Mouse (Mus musculus) MEL (cell line): ENCODE measurements around the gene Klhl21. TPM values are rescaled to one million over a fixed set of nuclear protein-coding genes. Genes with fewer than 3 reads are reported as not detected.

Experiments
- DNase-seq: peaks from one replicate; pipeline ENCODE4 v3.0.0; 2011; ENCODE audit warnings: low read depth, low spot score
- H3K27ac ChIP-seq: 2 replicates; pipeline ENCODE4 v1.5.1; 2012; ENCODE audit warnings: low read depth, mild to moderate bottlenecking, control low read depth, low read length, moderate library complexity; ENCODE audit not compliant: control insufficient read depth
- H3K27me3 ChIP-seq, 2 experiments: fragments of 150-350 bp in 1 of 2; sonication (generic) in 1 of 2; 2 replicates each; pipeline ENCODE4 v1.6.1; 2012; ENCODE audit warnings: low read length in 2 of 2, mild to moderate bottlenecking in 2 of 2, improper control_type of control experiment in 1 of 2, moderate library complexity in 1 of 2; ENCODE audit not compliant: insufficient read depth in 2 of 2, control insufficient read depth in 1 of 2
- H3K36me3 ChIP-seq, 2 experiments: 2 replicates each; pipeline ENCODE4 v1.6.1; 2012 to 2014; ENCODE audit warnings: low read length in 2 of 2, improper control_type of control experiment in 1 of 2, inconsistent platforms in 1 of 2, mild to moderate bottlenecking in 1 of 2; ENCODE audit not compliant: insufficient read depth in 2 of 2, control insufficient read depth in 1 of 2
- H3K4me1 ChIP-seq, 2 experiments: fragments of 150-350 bp in 1 of 2; sonication (generic) in 1 of 2; 2 replicates each; pipeline ENCODE4 v1.6.1; 2012; ENCODE audit warnings: low read length in 2 of 2, improper control_type of control experiment in 1 of 2, mild to moderate bottlenecking in 1 of 2; ENCODE audit not compliant: insufficient read depth in 2 of 2, control insufficient read depth in 1 of 2
- H3K4me3 ChIP-seq, 2 experiments: fragments of 150-350 bp in 1 of 2; sonication (generic) in 1 of 2; 2 replicates each; pipeline ENCODE4 v1.5.1; 2012; ENCODE audit warnings: low read depth in 2 of 2, low read length in 2 of 2, mild to moderate bottlenecking in 2 of 2, moderate library complexity in 2 of 2, control low read depth in 1 of 2, improper control_type of control experiment in 1 of 2; ENCODE audit not compliant: control insufficient read depth in 1 of 2, insufficient read depth in 1 of 2
- H3K79me2 ChIP-seq: 2 replicates; pipeline ENCODE4 v1.6.1; 2012; ENCODE audit warnings: mild to moderate bottlenecking, low read length, moderate library complexity; ENCODE audit not compliant: control insufficient read depth, poor library complexity, insufficient read depth
- H3K9ac ChIP-seq: 2 replicates; pipeline ENCODE4 v1.6.1; 2012; ENCODE audit warnings: low read depth, mild to moderate bottlenecking, control low read depth, low read length, moderate library complexity; ENCODE audit not compliant: control insufficient read depth, poor library complexity, severe bottlenecking
- H3K9me3 ChIP-seq: fragments of 150-350 bp; sonication (generic); replicated peaks from 2 replicates; pipeline ENCODE4 v1.6.1; 2012; ENCODE audit warnings: mild to moderate bottlenecking, low read length, improper control_type of control experiment, moderate library complexity; ENCODE audit not compliant: insufficient read depth
- BHLHE40 ChIP-seq: IDR thresholded peaks from 2 replicates; pipeline ENCODE4 v1.6.1; 2012; ENCODE audit warnings: low read depth, mild to moderate bottlenecking, inconsistent platforms, low read length, improper control_type of control experiment, borderline replicate concordance
- CHD2 ChIP-seq: IDR thresholded peaks from 2 replicates; pipeline ENCODE4 v1.6.1; 2011; ENCODE audit warnings: low read length, improper control_type of control experiment
- CTCF ChIP-seq, 3 experiments: IDR thresholded peaks in 2 of 3; conservative IDR thresholded peaks in 1 of 3; 2 replicates each; pipeline ENCODE4 v1.5.1; 2011 to 2012; ENCODE audit warnings: low read length in 3 of 3, low read depth in 2 of 3, mild to moderate bottlenecking in 2 of 3, improper control_type of control experiment in 1 of 3, inconsistent platforms in 1 of 3, mixed read lengths in 1 of 3, moderate library complexity in 1 of 3; ENCODE audit not compliant: control insufficient read depth in 1 of 3, insufficient read depth in 1 of 3, poor library complexity in 1 of 3, severe bottlenecking in 1 of 3
- E2F4 ChIP-seq: IDR thresholded peaks from 2 replicates; pipeline ENCODE4 v1.6.1; 2011; ENCODE audit warnings: low read depth, low read length, improper control_type of control experiment, borderline replicate concordance
- EP300 ChIP-seq, 2 experiments: IDR thresholded peaks; 2 replicates each; pipeline ENCODE4 v1.6.1; 2011; ENCODE audit warnings: improper control_type of control experiment in 2 of 2, low read length in 2 of 2, low read depth in 1 of 2, mild to moderate bottlenecking in 1 of 2
- ETS1 ChIP-seq: IDR thresholded peaks from 2 replicates; pipeline ENCODE4 v1.6.1; 2012; ENCODE audit warnings: low read depth, mild to moderate bottlenecking, inconsistent platforms, low read length, improper control_type of control experiment, moderate library complexity
- GABPA ChIP-seq: IDR thresholded peaks from 2 replicates; pipeline ENCODE4 v1.6.1; 2012; ENCODE audit warnings: low read depth, mild to moderate bottlenecking, inconsistent platforms, low read length, improper control_type of control experiment, moderate library complexity
- GATA1 ChIP-seq: IDR thresholded peaks from 2 replicates; pipeline ENCODE4 v1.6.1; 2011; ENCODE audit warnings: low read depth, low read length, improper control_type of control experiment
- KAT2A ChIP-seq: conservative IDR thresholded peaks from 2 replicates; pipeline ENCODE4 v1.6.1; 2012; ENCODE audit warnings: low read depth, low read length, improper control_type of control experiment, inconsistent platforms
- MAFK ChIP-seq: IDR thresholded peaks from 2 replicates; pipeline ENCODE4 v1.6.1; 2011; ENCODE audit warnings: low read depth, mild to moderate bottlenecking, low read length, improper control_type of control experiment, borderline replicate concordance
- MAX ChIP-seq: IDR thresholded peaks from 2 replicates; pipeline ENCODE4 v1.6.1; 2011; ENCODE audit warnings: low read length, improper control_type of control experiment
- MEF2A ChIP-seq: IDR thresholded peaks from 2 replicates; pipeline ENCODE4 v1.6.1; 2014; ENCODE audit warnings: low read depth, mild to moderate bottlenecking, inconsistent platforms, low read length, improper control_type of control experiment; ENCODE audit not compliant: poor library complexity, insufficient replicate concordance, severe bottlenecking; ENCODE audit errors: extremely low read depth
- MXI1 ChIP-seq: IDR thresholded peaks from 2 replicates; pipeline ENCODE4 v1.6.1; 2011; ENCODE audit warnings: mild to moderate bottlenecking, low read depth, low read length, improper control_type of control experiment
- MYB ChIP-seq: IDR thresholded peaks from 2 replicates; pipeline ENCODE4 v1.6.1; 2011; ENCODE audit warnings: mild to moderate bottlenecking, low read depth, low read length, improper control_type of control experiment
- MYC ChIP-seq: IDR thresholded peaks from 2 replicates; pipeline ENCODE4 v1.6.1; 2011; ENCODE audit warnings: low read depth, mild to moderate bottlenecking, low read length, improper control_type of control experiment, moderate library complexity
- NELFE ChIP-seq: IDR thresholded peaks from 2 replicates; pipeline ENCODE4 v1.6.1; 2011; ENCODE audit warnings: low read depth, low read length, improper control_type of control experiment
- NRF1 ChIP-seq: IDR thresholded peaks from 2 replicates; pipeline ENCODE4 v1.6.1; 2014; ENCODE audit warnings: low read depth, mild to moderate bottlenecking, inconsistent platforms, low read length, improper control_type of control experiment, moderate library complexity; ENCODE audit not compliant: poor library complexity, insufficient read depth, severe bottlenecking
- POLR2A ChIP-seq, 2 experiments: IDR thresholded peaks; 2 replicates each; pipeline ENCODE4 v1.6.1; 2011 to 2012; ENCODE audit warnings: low read length in 2 of 2, mild to moderate bottlenecking in 2 of 2, control low read depth in 1 of 2, improper control_type of control experiment in 1 of 2, low read depth in 1 of 2, moderate library complexity in 1 of 2; ENCODE audit not compliant: control insufficient read depth in 1 of 2, insufficient read depth in 1 of 2, poor library complexity in 1 of 2
- POLR2AphosphoS2 ChIP-seq: IDR thresholded peaks from 2 replicates; pipeline ENCODE4 v1.6.1; 2011; ENCODE audit warnings: low read length, improper control_type of control experiment
- POLR2AphosphoS5 ChIP-seq: IDR thresholded peaks from 2 replicates; pipeline ENCODE4 v1.6.1; 2012; ENCODE audit warnings: low read depth, borderline replicate concordance, mild to moderate bottlenecking, inconsistent platforms, low read length, moderate library complexity, mixed read lengths
- RAD21 ChIP-seq: IDR thresholded peaks from 2 replicates; pipeline ENCODE4 v1.6.1; 2011; ENCODE audit warnings: mild to moderate bottlenecking, low read depth, low read length, improper control_type of control experiment
- SMC3 ChIP-seq: IDR thresholded peaks from 2 replicates; pipeline ENCODE4 v1.6.1; 2011; ENCODE audit warnings: low read depth, low read length, improper control_type of control experiment
- TAL1 ChIP-seq: IDR thresholded peaks from 2 replicates; pipeline ENCODE4 v1.6.1; 2012; ENCODE audit warnings: mild to moderate bottlenecking, inconsistent platforms, low read length, moderate library complexity, mixed read lengths
- TBP ChIP-seq: IDR thresholded peaks from 2 replicates; pipeline ENCODE4 v1.8.0; 2011; ENCODE audit warnings: low read depth, low read length, improper control_type of control experiment
- TCF12 ChIP-seq: IDR thresholded peaks from 2 replicates; pipeline ENCODE4 v1.6.1; 2014; ENCODE audit warnings: low read depth, mild to moderate bottlenecking, inconsistent platforms, low read length, improper control_type of control experiment, moderate library complexity
- UBTF ChIP-seq: IDR thresholded peaks from 2 replicates; pipeline ENCODE4 v1.6.1; 2012; ENCODE audit warnings: low read depth, mild to moderate bottlenecking, inconsistent platforms, low read length, improper control_type of control experiment, moderate library complexity, borderline replicate concordance; ENCODE audit not compliant: insufficient read depth
- USF1 ChIP-seq: IDR thresholded peaks from 2 replicates; pipeline ENCODE4 v1.6.1; 2014; ENCODE audit warnings: low read depth, mild to moderate bottlenecking, inconsistent platforms, low read length, improper control_type of control experiment, moderate library complexity
- ZKSCAN1 ChIP-seq: IDR thresholded peaks from 2 replicates; pipeline ENCODE4 v1.6.1; 2012; ENCODE audit warnings: low read depth, mild to moderate bottlenecking, inconsistent platforms, low read length, improper control_type of control experiment, moderate library complexity
- ZMIZ1 ChIP-seq: IDR thresholded peaks from 2 replicates; pipeline ENCODE4 v1.6.1; 2012; ENCODE audit warnings: low read depth, mild to moderate bottlenecking, inconsistent platforms, low read length, improper control_type of control experiment, moderate library complexity
- ZNF384 ChIP-seq: IDR thresholded peaks from 2 replicates; pipeline ENCODE4 v1.6.1; 2012; ENCODE audit warnings: low read depth, mild to moderate bottlenecking, inconsistent platforms, low read length, improper control_type of control experiment
- polyA plus RNA-seq, 2 experiments: library from polyadenylated mRNA; stranded (reverse) in 1 of 2; unstranded in 1 of 2; fragments of >175 nt in 1 of 2; fragments of >200 nt in 1 of 2; gene quantifications; 2 replicates each; pipeline versions ENCODE4 v1.2.1 to v1.2.4; 2012; ENCODE audit warnings: low replicate concordance in 2 of 2, low read depth in 1 of 2; ENCODE audit not compliant: insufficient read length in 2 of 2, insufficient read depth in 1 of 2, missing spikeins in 1 of 2
- total RNA-seq: library from RNA; depleted of rRNA; stranded (reverse); fragments of 300-350 nt; gene quantifications from 2 replicates; pipeline ENCODE4 v1.2.3, GENCODE M21; 2012

Klhl21 gene
- total and polyA plus RNA-seq, 3 experiments = 18.0 to 22.5 TPM; not detected in 1

DNA sequence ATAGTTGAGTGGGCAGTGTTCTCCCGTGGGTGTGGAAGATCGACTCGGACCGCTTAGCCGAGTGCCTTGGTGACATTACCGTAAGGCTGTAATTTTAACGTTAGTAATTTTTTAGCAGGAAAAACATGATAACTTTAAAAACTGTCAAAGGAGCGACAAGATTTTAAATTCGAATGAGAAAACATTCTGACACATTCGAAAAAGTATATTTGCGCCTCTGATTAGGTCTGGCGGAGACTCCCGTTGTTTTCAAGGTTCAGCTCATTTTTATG lies 11.7 kb upstream of the Klhl21 start:
- H3K4me3 ChIP-seq = peak overlapping the region; percentile 88 to 97
- no peak for TF ChIP-seq POLR2AphosphoS2
- no peak for TF ChIP-seq TCF12
- no peak for TF ChIP-seq NRF1
- TF ChIP-seq NELFE = no peak
- TF ChIP-seq EP300 (IDR thresholded peaks at IDR 0.05; ENCODE audit: low read depth in 1 of 2, low read length in 2 of 2) = no peak
- TF ChIP-seq POLR2AphosphoS5 = no peak
- TF ChIP-seq GATA1 = no peak
- TF ChIP-seq MAX = no peak
- TF ChIP-seq RAD21 = no peak
- no peak for TF ChIP-seq MYC
- no peaks in the 10 kb centered on the region for H3K9me3 ChIP-seq
- H3K27ac ChIP-seq = peak overlapping the region; percentile 36
- no peak for DNase-seq
- peak overlapping the region; percentile 94 for H3K9ac ChIP-seq
- H3K79me2 ChIP-seq = peaks cover 6% of the 10 kb centered on the region; the same call in 1 of the 2 replicates
- no peaks in the 10 kb centered on the region for H3K27me3 ChIP-seq
- H3K4me1 ChIP-seq = peaks cover 5 to 30% of the 10 kb centered on the region in 2 experiments
- peaks cover 0 to 20% of the 10 kb centered on the region in 2 experiments; a peak in 2 of 4 replicates for H3K36me3 ChIP-seq

DNA sequence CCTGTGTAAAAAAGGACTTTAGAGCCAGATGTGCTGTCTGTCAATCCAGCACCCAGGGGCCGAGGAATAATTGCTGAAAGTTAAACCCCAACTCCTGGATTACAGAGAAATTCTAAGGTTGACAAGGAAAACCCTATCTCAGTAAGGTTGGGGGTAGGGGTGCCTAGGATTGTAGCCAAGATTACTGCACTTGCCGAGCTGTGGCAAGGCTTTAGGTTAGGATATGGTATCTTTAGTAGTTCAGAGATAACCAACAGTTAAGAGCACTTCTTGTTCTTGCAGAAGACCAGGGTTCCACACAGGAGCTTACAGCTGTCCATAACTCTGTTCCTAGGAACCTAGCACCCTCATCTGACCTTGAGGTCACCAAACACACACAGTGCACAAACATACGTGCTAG lies 10.9 kb upstream of the Klhl21 start:
- H3K9ac ChIP-seq = no peak overlapping the region
- no peak overlapping the region for H3K27ac ChIP-seq
- DNase-seq = no peak
- H3K4me3 ChIP-seq = 0 out of 4 replicates have a peak overlapping the region, but pooled peaks of 1 of the 2 experiments have one; percentile 97
- H3K27me3 ChIP-seq = no peaks in the 10 kb centered on the region
- peaks cover 5 to 30% of the 10 kb centered on the region in 2 experiments for H3K4me1 ChIP-seq
- H3K36me3 ChIP-seq = peaks cover 0 to 20% of the 10 kb centered on the region in 2 experiments; a peak in 2 of 4 replicates
- no peaks in the 10 kb centered on the region for H3K9me3 ChIP-seq
- H3K79me2 ChIP-seq = peaks cover 6% of the 10 kb centered on the region; the same call in 1 of the 2 replicates
- TF ChIP-seq MXI1 (peak; percentile 23; the same call in 1 of the 2 replicates), POLR2AphosphoS2 (no peak), USF1 (no peak), ETS1 (peak; percentile 46; the same call in 1 of the 2 replicates), CTCF (IDR thresholded peaks at IDR 0.05 in 2 of 3, conservative IDR thresholded peaks at IDR 0.05 in 1 of 3; ENCODE audit: control insufficient read depth in 1 of 3, insufficient read depth in 1 of 3, low read depth in 2 of 3, low read length in 3 of 3, poor library complexity in 1 of 3, severe bottlenecking in 1 of 3) (no peak), GABPA (no peak), POLR2AphosphoS5 (no peak), ZNF384 (no peak), E2F4 (no peak), TBP (no peak), EP300 (IDR thresholded peaks at IDR 0.05; ENCODE audit: low read depth in 1 of 2, low read length in 2 of 2) (peak; percentile 49 to 61; a peak in 3 of 4 replicates), ZKSCAN1 (no peak), BHLHE40 (no peak), RAD21 (no peak), MAFK (no peak), MAX (no peak), NELFE (no peak), NRF1 (no peak), POLR2A (IDR thresholded peaks at IDR 0.05; ENCODE audit: control insufficient read depth in 1 of 2, insufficient read depth in 1 of 2, low read depth in 1 of 2, low read length in 2 of 2, poor library complexity in 1 of 2) (no peak), KAT2A (no peak), CHD2 (no peak), UBTF (no peak), MYB (no peak), TCF12 (no peak), GATA1 (peak; percentile 70), SMC3 (no peak), MEF2A (no peak), TAL1 (no peak), ZMIZ1 (no peak)
